Mouse (Mus musculus) lung, adult 2 months (tissue): Measurements from ENCODE around the gene Alk.

Source experiments
- CTCF ChIP-seq: fragments of 200-500 bp; IDR thresholded peaks from 2 replicates; pipeline ENCODE4 v1.5.1; 2011; ENCODE audit warnings: mild to moderate bottlenecking, low read length, control low read depth; ENCODE audit not compliant: insufficient read depth
- POLR2A ChIP-seq: fragments of 200-500 bp; IDR thresholded peaks from 2 replicates; pipeline ENCODE4 v1.6.1; 2011; ENCODE audit warnings: low read depth, mild to moderate bottlenecking, control low read depth, low read length, borderline replicate concordance; ENCODE audit errors: extremely low read depth

- TF ChIP-seq CTCF (no peak), POLR2A (no peak)
These were observed 581.1 kb downstream of the Alk start for GRCm38 (mm10) chr17:72023323-72023722.
